Mouse (Mus musculus): Measurements from ENCODE around the gene Teddm1a. TPM values are rescaled to one million over a fixed set of nuclear protein-coding genes. Genes with fewer than 3 reads are reported as not detected.

The Teddm1a gene
- total and polyA plus RNA-seq, 2 experiments from 2014 or later = not detected

DNA sequence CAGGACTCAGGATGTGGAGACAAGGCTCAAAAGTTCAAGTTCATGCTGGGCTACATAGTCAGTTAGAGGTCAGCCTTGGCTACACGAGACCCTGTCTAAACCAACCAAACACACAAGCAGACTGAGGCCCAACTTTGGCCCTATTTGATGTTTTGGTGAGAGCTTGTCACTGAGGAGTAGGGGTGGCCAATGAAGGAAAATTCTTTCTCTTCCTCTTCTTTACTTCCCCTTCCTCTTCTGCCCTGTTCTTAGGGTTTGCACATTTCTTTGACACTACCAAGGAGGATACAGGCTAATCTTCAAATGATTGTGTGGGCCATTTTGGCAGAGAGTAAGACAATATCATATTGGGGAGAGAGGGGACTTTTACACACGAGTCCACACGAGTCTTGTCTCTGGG lies 22.3 kb downstream of the Teddm1a start:
- ATAC-seq (ENCODE audit: insufficient read depth, low read depth) = no peak
- Histone ChIP-seq H3K4me2 (ENCODE audit: low read depth, low read length) (no peak overlapping the region), H3K27ac (ENCODE audit: low read depth) (no peak overlapping the region), H3K9me3 (replicated peaks; ENCODE audit: control insufficient read depth, low read length) (no peaks in the 10 kb centered on the region), H3K36me3 (replicated peaks; ENCODE audit: control insufficient read depth, insufficient read depth, low read length) (peaks cover 17% of the 10 kb centered on the region), H3K27me3 (ENCODE audit: control insufficient read depth, insufficient read depth, low read length) (no peaks in the 10 kb centered on the region), H3K9ac (replicated peaks; ENCODE audit: low read depth, low read length) (no peak overlapping the region), H3K4me1 (ENCODE audit: control insufficient read depth, insufficient read depth) (peaks cover 6% of the 10 kb centered on the region), H3K4me3 (ENCODE audit: low read depth, low read length) (no peak overlapping the region)
- TF ChIP-seq EP300 (IDR thresholded peaks at IDR 0.05; ENCODE audit: low read depth) = no peak
- no peak for TF ChIP-seq CTCF (IDR thresholded peaks at IDR 0.05; ENCODE audit: low read depth)
- 37% methylated on average over 3 of the region's 3 CpGs for WGBS
- no peak for DNase-seq (ENCODE audit: low spot score)

DNA sequence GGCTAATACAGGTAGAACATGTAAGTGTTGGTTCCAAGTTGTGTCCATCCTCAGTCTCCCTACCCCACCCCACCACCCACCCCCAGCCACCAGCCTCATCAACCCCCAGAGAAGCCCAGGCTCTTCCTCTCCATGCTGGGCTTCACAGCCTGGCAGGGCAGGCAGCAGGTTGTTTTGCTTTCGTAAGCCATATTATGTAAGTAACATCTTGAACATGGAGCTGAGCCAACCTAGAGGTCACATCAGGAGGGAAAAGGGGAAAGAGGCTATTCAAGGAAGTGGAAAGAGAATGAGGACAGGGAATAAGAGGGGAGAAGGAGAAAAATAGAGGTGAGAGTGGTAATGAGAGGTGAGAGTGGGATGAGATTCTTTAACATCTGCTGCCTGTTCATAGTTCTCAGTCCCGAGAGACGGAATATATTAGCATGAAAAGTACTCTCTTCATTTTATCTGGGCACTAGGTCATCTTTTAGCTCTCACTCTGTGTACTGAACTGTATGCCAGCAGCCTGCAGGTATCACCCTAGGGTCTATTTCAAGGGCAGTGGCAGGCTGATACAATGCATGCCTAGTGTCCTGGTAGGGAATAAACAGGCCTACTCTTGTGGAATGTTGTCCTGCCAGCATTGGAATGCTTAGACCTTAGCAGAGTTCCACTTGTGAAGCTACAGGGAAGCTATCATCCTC lies 27.1 kb downstream of the Teddm1a start:
- H3K27me3 ChIP-seq (ENCODE audit: control insufficient read depth, insufficient read depth, low read length) = no peaks in the 10 kb centered on the region
- ATAC-seq (ENCODE audit: insufficient read depth, low read depth) (peak; percentile 67), DNase-seq (ENCODE audit: low spot score) (peak; percentile 65)
- no peaks in the 10 kb centered on the region for H3K9me3 ChIP-seq (replicated peaks; ENCODE audit: control insufficient read depth, low read length)
- no peak overlapping the region for H3K9ac ChIP-seq (replicated peaks; ENCODE audit: low read depth, low read length)
- H3K4me2 ChIP-seq (ENCODE audit: low read depth, low read length) = no peak overlapping the region
- no peak overlapping the region for H3K4me3 ChIP-seq (ENCODE audit: low read depth, low read length)
- no peak for TF ChIP-seq CTCF (IDR thresholded peaks at IDR 0.05; ENCODE audit: low read depth)
- peak; percentile 49; the same call in 1 of the 2 replicates for TF ChIP-seq EP300 (IDR thresholded peaks at IDR 0.05; ENCODE audit: low read depth)
- H3K36me3 ChIP-seq (replicated peaks; ENCODE audit: control insufficient read depth, insufficient read depth, low read length) = no peaks in the 10 kb centered on the region
- 25% methylated on average over 3 of the region's 3 CpGs for WGBS
- peak overlapping the region; percentile 81 for H3K27ac ChIP-seq (ENCODE audit: low read depth)
- peaks cover 16% of the 10 kb centered on the region for H3K4me1 ChIP-seq (ENCODE audit: control insufficient read depth, insufficient read depth)

DNA sequence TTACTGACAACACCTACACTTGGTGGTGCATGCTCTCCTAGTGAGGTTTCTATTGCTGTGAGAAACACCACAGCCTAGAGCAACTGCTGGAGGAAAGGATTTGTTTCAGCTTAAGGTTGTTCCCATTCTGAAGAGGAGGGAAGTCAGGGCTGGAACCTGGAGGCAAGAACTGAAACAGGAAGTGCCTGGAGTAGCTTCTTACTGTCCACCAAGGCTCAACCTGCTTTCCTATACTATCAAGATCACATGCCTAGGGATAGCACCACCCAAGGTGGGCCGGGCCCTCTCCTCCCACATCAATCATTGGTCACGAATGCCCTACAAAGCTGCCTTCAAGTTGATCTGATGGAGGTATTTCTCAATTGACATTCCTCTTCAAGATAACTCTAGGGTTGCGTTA lies 30.1 kb downstream of the Teddm1a start:
- no peak overlapping the region for H3K27ac ChIP-seq (ENCODE audit: low read depth)

DNA sequence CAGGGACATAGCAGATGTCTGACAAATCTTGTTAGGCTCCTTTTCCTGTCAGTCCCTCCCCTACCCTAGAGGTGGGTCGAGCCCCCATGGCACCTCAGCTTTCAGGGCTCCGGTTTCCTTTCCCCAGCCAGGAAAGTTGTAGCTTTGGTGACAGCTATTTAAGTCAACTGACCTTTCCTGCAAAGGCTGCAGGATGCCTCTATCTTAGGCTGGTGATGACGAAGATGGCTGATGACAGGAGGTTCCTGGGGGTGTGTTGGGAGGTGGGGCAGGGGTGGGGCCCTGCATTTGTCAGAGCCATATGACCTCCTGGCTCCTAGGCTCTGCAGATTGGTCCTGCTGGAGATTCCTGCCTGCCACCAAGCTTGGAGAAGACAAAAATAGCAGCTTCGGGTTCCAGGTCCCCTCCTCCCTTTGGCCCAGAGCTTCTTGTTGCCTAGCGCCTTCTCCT lies 31.1 kb downstream of the Teddm1a start:
- TF ChIP-seq EP300 (IDR thresholded peaks at IDR 0.05; ENCODE audit: low read depth) (peak; percentile 98), CTCF (IDR thresholded peaks at IDR 0.05; ENCODE audit: low read depth) (no peak)

More for the DNA sequence above, 30.1 kb downstream of the Teddm1a start:
- WGBS = 89% methylated on average over 3 of the region's 3 CpGs
- ATAC-seq (ENCODE audit: insufficient read depth, low read depth) (no peak), DNase-seq (ENCODE audit: low spot score) (no peak)
- Histone ChIP-seq H3K9ac (replicated peaks; ENCODE audit: low read depth, low read length) (no peak overlapping the region), H3K4me2 (ENCODE audit: low read depth, low read length) (no peak overlapping the region), H3K4me1 (ENCODE audit: control insufficient read depth, insufficient read depth) (peaks cover 10% of the 10 kb centered on the region; the same call in 1 of the 2 replicates), H3K4me3 (ENCODE audit: low read depth, low read length) (no peak overlapping the region), H3K27me3 (ENCODE audit: control insufficient read depth, insufficient read depth, low read length) (no peaks in the 10 kb centered on the region), H3K9me3 (replicated peaks; ENCODE audit: control insufficient read depth, low read length) (no peaks in the 10 kb centered on the region), H3K36me3 (replicated peaks; ENCODE audit: control insufficient read depth, insufficient read depth, low read length) (no peaks in the 10 kb centered on the region)
- TF ChIP-seq EP300 (IDR thresholded peaks at IDR 0.05; ENCODE audit: low read depth) (no peak), CTCF (IDR thresholded peaks at IDR 0.05; ENCODE audit: low read depth) (no peak)

DNA sequence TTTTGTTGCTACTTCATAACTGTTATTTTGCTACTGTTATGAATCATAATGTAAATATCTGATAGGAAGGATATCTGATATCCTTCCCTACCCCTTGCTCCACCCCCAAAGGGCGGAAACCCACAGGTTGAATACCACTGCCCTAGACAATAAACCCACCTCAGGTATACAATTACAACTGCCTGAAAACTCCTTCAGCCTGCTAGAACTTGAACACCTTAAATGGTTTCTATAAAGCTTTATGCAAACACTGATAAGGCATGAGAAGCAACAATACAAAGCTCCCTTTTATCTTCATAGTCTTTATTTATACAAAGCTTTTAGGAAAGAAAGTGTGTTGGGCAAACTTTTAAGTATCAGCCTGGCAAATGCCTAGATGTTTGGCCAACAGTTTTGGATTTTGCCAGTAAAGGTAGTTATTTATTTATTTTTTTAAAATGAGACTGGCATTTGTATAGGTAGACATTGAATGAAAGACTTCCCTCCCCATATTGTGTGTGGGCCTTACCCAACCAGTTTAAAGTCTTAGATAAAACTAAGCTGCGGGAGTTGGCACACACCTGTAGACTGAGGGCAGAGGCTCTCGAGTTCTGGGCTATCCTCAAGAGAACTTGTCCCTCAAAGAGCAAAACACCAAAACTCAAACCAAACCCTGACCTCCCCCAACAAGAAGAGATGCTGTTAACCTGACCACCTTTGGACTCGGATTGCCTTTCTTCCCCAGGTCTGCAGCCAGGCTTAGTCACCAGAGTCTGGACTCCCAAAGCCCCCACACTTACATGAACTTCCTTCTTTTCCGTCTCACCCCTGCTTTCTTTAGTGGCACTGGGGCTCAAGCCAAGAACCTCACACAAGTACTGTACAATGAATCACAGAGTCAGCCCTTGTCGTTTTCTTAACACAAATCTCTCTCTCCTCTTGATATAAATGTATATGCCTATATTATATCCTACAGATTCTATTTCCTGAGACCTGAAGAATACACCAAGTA lies 33.1 kb downstream of the Teddm1a start:
- Histone ChIP-seq H3K9me3 (replicated peaks; ENCODE audit: control insufficient read depth, low read length) (no peaks in the 10 kb centered on the region), H3K27ac (ENCODE audit: low read depth) (no peak overlapping the region), H3K4me1 (ENCODE audit: control insufficient read depth, insufficient read depth) (0 out of 2 replicates have a peak, but pooled peaks cover 9% of the 10 kb centered on the region), H3K27me3 (ENCODE audit: control insufficient read depth, insufficient read depth, low read length) (no peaks in the 10 kb centered on the region), H3K36me3 (replicated peaks; ENCODE audit: control insufficient read depth, insufficient read depth, low read length) (no peaks in the 10 kb centered on the region), H3K4me2 (ENCODE audit: low read depth, low read length) (no peak overlapping the region), H3K4me3 (ENCODE audit: low read depth, low read length) (no peak overlapping the region), H3K9ac (replicated peaks; ENCODE audit: low read depth, low read length) (no peak overlapping the region)
- ATAC-seq (ENCODE audit: insufficient read depth, low read depth) (no peak), DNase-seq (ENCODE audit: low spot score) (no peak)
- 82% methylated on average over 6 of the region's 6 CpGs for WGBS
- no peak for TF ChIP-seq CTCF (IDR thresholded peaks at IDR 0.05; ENCODE audit: low read depth)

More for the DNA sequence above, 31.1 kb downstream of the Teddm1a start:
- DNase-seq (ENCODE audit: low spot score) (peak; percentile 91), ATAC-seq (ENCODE audit: insufficient read depth, low read depth) (peak; percentile 95)
- Histone ChIP-seq H3K36me3 (replicated peaks; ENCODE audit: control insufficient read depth, insufficient read depth, low read length) (no peaks in the 10 kb centered on the region), H3K4me1 (ENCODE audit: control insufficient read depth, insufficient read depth) (peaks cover 10% of the 10 kb centered on the region; the same call in 1 of the 2 replicates), H3K27ac (ENCODE audit: low read depth) (peak overlapping the region; percentile 92), H3K4me3 (ENCODE audit: low read depth, low read length) (no peak overlapping the region), H3K4me2 (ENCODE audit: low read depth, low read length) (no peak overlapping the region), H3K9ac (replicated peaks; ENCODE audit: low read depth, low read length) (no peak overlapping the region), H3K27me3 (ENCODE audit: control insufficient read depth, insufficient read depth, low read length) (no peaks in the 10 kb centered on the region), H3K9me3 (replicated peaks; ENCODE audit: control insufficient read depth, low read length) (no peaks in the 10 kb centered on the region)
- WGBS = 7% methylated on average over 5 of the region's 5 CpGs
